Mouse (Mus musculus): ENCODE data around the gene Stra6.
A peak's percentile ranks its signal among the peaks of the same experiment; 100 is the strongest.

Stra6 gene

DNA sequence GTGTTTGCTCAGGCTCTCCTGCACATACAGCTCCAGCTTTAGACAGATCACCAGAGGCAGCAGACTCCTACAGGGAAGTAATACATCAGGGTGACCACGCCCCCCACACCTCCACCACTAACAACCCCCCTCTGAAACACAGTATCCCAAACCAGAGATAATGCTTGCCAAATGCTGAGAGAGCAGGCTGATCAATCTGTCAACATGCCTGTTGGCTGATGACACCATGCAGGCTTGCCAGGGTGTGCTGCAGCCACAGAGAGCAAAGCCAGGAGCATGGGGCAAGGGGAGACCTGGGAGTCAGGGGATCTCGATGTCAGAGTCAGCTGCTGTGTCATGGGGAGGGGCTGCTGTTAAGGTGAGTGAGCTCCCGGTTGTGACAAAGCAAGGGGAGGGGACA lies at the start of gene Stra6:
Gene Stra6 (plus strand): TSS at position 258 of the 400 bp plus-strand sequence.
- DNase-seq (ENCODE audit: low read depth, low spot score): no peak

DNA sequence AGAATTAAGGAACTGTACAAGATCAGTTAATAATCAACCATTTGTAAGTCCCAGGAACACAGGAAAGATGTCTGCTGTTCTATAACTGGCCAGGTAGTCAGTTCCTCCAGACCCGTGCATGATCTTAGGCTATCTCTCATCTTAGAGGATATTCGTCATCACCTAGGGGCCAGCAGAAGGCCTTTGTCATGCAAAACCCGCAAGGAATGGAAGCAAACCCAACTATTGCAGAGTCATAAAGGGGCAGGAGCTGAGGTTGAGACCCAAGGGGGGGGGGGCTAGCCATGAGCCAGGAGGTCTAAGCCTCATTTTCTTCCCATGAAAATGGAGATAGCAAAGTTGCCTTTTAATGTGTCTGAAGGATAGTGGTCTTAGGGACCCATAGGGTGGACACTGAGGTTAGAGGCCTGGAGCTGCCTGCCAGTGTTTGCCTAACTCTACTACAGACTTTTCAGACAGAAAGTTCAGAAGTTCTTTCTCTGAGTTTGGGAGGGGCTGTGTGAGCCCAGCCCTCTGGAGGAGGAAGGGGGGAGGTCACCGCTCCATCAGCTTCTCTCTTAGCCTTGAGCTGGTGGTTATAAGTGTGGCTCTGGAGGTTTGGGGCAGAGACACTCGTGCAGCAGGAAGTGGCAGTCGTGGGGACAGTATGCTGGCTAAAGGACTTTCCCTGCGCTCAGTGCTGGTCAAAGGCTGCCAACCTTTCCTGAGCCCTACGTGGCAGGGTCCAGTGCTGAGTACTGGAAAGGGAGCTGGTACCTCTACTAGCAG lies 49.0 kb upstream of the Stra6 start:
- DNase-seq (ENCODE audit: low read depth, low spot score): no peak

- DNase-seq (ENCODE audit: low read depth, low spot score): no peak
Measured at GRCm38 (mm10) chr9:58015856-58016255, 47.7 kb upstream of the Stra6 start.

DNA sequence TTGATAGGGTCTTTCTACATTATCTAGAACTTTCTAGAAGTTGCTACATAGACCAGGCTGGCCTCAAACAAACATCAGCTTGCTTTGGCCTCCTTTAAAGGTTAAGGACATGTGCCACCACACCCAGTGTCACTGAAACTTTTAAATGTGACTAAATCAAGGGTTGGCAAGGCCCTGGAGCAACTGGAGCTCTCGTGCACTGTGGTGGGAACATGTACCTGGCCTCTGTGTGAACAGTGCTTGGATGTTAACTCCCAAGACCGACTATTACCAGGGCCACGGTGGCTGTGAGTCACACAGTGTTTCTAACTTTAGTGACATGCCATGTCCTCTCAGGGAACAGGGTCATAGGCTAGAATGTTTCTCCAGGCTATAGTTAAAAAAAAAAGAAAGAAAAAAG lies 46.6 kb upstream of the Stra6 start:
- DNase-seq (ENCODE audit: low read depth, low spot score): no peak

GRCm38 (mm10) chr9:58018385-58018784 lies 45.2 kb upstream of the Stra6 start:
- no peak for DNase-seq (ENCODE audit: low read depth, low spot score)

DNA sequence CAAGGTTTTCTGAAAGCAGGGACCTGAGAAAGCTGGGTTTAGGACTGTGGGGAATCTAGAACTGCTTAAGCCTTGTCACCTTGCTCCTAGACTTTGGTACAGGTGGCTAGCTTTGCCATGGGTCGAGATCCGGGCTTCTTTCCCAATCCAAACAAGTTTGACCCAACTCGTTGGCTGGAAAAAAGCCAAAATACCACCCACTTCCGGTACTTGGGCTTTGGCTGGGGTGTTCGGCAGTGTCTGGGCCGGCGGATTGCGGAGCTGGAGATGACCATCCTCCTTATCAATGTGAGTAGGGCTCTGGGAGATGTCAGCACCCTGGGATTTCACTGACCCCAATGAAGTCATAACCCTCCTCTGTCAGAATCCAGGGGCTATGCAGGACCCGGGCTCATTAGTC lies 37.6 kb upstream of the Stra6 start:
- no peak for DNase-seq (ENCODE audit: low read depth, low spot score)

DNA sequence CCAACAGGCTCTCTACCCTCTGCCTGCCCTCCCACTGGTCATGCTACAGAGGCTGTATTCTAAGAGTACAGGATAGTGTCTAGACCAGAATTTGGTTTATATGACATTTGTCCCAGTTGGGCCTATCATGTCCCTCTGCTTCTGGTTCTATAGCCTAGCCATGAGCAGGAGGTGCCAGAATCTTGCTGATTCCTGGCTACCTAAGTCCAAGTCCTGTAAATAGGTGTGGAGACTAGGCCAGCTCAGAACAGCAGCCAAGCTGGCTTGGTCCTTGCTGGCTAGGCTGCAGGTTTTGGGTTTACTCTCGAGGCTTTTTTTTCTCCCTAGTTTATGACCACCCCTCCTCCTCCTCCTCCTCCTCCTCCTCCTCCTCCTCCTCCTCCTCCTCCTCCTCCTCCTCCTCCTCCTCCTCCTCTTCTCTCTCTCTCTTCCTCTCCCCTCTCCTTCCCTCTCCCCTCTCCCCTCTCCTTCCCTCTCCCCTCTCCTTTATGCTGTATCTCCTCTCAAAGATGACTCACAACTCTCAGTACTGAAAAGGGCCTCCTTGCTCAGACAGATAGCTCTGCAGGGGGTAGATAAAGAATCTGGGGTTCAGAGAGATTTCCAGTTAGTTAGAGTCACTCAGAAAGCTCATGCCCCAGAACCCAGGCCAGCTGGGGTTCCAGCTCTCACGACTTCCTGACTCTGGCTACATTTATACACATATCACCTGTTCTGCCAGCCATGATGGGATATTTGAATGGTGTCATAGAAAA lies 36.0 kb upstream of the Stra6 start:
- DNase-seq (ENCODE audit: low read depth, low spot score): no peak

DNA sequence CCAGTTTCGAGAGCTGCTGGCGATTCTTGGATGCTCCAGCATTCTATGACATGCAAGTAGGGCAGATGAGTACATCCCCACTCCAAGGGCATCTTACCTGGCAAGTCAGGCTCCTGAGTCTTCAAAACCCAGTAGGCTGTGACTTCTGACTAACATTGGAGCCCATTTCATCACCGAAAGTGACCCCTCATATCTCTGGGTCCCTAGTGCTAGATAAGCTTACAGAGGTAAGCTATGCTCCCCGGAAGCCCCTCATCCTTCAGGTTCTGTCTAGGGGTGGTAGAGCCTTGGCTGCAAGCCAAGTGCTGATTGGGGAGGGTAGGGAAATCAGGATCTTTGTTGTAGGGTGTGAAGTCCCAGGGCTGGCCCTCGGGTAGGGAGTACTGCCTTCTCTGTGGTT lies 34.7 kb upstream of the Stra6 start:
- no peak for DNase-seq (ENCODE audit: low read depth, low spot score)

- no peak for DNase-seq (ENCODE audit: low read depth, low spot score)
Measured at GRCm38 (mm10) chr9:58029635-58030034, 34.0 kb upstream of the Stra6 start.

DNA sequence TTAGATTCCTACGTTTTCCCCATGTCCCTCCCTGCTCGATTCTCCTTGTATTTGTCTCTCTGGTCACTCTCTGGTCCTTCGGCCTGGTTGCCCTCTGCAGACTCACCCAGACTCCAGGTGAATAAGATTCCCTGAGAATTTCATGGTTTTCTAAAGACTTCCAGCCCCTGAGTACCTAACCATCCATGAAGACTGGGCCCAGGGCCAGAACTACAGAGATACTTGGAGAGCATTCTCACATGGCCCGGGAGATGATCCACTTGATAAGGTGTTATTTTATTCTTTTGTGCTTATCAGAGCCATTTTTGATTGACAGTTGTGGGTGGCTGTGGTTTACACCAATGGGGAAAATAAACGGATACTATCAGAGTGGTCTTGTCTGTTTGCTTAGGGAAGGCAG lies 31.7 kb upstream of the Stra6 start:
- no peak for DNase-seq (ENCODE audit: low read depth, low spot score)

- no peak for DNase-seq (ENCODE audit: low read depth, low spot score)
Measured at GRCm38 (mm10) chr9:58035519-58035918, 28.1 kb upstream of the Stra6 start.

GRCm38 (mm10) chr9:58035951-58036698 lies 27.5 kb upstream of the Stra6 start:
- no peak for DNase-seq (ENCODE audit: low read depth, low spot score)

- no peak for DNase-seq (ENCODE audit: low read depth, low spot score)
Measured at GRCm38 (mm10) chr9:58036961-58037360, 26.6 kb upstream of the Stra6 start.

- DNase-seq (ENCODE audit: low read depth, low spot score): no peak
Measured at GRCm38 (mm10) chr9:58038500-58039168, 25.0 kb upstream of the Stra6 start.

- no peak for DNase-seq (ENCODE audit: low read depth, low spot score)
Measured at GRCm38 (mm10) chr9:58040977-58041376, 22.6 kb upstream of the Stra6 start.

- DNase-seq (ENCODE audit: low read depth, low spot score): no peak
Measured at GRCm38 (mm10) chr9:58042391-58042790, 21.2 kb upstream of the Stra6 start.

DNA sequence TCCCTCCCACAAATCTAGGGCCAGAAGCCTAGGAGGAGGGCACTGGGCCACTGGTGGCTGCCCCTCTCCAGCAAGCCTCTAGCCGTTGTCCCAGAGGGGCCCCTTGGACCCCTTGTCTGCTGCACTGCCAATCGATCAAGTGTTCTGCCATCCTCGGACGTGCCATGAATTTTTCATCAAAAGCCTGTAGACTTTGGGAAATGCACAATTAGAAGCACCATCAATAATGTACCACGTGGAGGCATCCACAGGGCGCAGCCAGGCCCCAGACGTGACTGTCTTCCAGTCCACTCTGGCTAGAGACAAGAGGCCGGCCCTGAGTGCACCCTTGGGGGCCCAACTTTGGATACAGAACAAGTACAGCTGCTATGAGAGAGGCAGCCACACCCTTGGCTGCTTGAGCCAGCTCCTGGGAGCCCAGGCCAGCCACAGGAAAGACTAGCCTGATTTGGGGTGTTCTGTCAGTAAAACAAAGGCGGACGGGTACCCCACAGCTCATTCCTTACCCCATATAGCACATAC lies 20.0 kb upstream of the Stra6 start:
- no peak for DNase-seq (ENCODE audit: low read depth, low spot score)

GRCm38 (mm10) chr9:58044828-58045227 lies 18.8 kb upstream of the Stra6 start:
- no peak for DNase-seq (ENCODE audit: low read depth, low spot score)

- DNase-seq (ENCODE audit: low read depth, low spot score): no peak
Measured at GRCm38 (mm10) chr9:58045646-58046045, 17.9 kb upstream of the Stra6 start.

GRCm38 (mm10) chr9:58047061-58047460 lies 16.5 kb upstream of the Stra6 start:
- DNase-seq (ENCODE audit: low read depth, low spot score): no peak

- DNase-seq (ENCODE audit: low read depth, low spot score): peak; percentile 64
Measured at GRCm38 (mm10) chr9:58048621-58049020, 15.0 kb upstream of the Stra6 start.

DNA sequence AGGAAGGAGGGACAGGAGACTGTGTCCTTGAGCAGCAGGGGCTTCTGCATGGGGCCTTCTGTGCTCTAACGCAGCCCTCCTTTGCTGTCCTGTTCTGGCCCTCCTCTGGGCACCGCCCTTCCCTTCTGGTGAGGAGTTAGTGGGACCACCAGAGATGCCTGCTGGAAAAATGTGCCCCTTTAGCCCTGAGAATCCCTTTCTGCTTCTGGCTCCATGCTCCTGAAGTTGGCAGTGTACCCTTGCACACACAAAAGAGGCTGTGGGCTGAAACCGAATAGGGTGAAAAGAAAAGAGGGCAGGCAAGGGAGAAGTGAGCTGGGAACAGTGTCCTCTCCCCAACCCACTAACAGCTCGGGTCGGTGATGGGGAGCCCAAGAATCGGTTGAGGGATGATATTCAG lies 14.4 kb upstream of the Stra6 start:
- no peak for DNase-seq (ENCODE audit: low read depth, low spot score)
